Mouse (Mus musculus) bone marrow macrophage, adult 2 months (primary cell): ENCODE data around the gene Glycam1. TPM values are rescaled to one million over a fixed set of nuclear protein-coding genes. Genes with fewer than 3 reads are reported as not detected.
"Not testable (repeated sequence)": the region's sequence is repeated elsewhere in the genome, so short reads cannot be mapped to it uniquely, and the experiment has no call there.

Experiments used
- H3K27ac ChIP-seq: 2 replicates; pipeline ENCODE4 v1.5.1; 2012; ENCODE audit warnings: low read depth, low read length; ENCODE audit not compliant: insufficient read depth
- H3K4me1 ChIP-seq: 2 replicates; pipeline ENCODE4 v1.6.1; 2012; ENCODE audit warnings: low read length; ENCODE audit not compliant: control insufficient read depth, insufficient read depth
- H3K4me3 ChIP-seq: 2 replicates; pipeline ENCODE4 v1.5.1; 2012; ENCODE audit warnings: mild to moderate bottlenecking, low read length, moderate library complexity; ENCODE audit not compliant: insufficient read depth
- CTCF ChIP-seq: IDR thresholded peaks from 2 replicates; pipeline ENCODE4 v1.5.1; 2012; ENCODE audit warnings: low read depth, mild to moderate bottlenecking, low read length, moderate library complexity
- POLR2A ChIP-seq: IDR thresholded peaks from 2 replicates; pipeline ENCODE4 v1.6.1; 2012; ENCODE audit warnings: mild to moderate bottlenecking, low read depth, low read length, borderline replicate concordance
- polyA plus RNA-seq: library from polyadenylated mRNA; stranded (reverse); fragments of >200 nt; gene quantifications from 2 replicates; pipeline ENCODE4 v1.2.4, GENCODE M21; 2012; ENCODE audit not compliant: missing spikeins, insufficient read depth, insufficient read length

The Glycam1 gene
- polyA plus RNA-seq: not detected in 2 replicates

DNA sequence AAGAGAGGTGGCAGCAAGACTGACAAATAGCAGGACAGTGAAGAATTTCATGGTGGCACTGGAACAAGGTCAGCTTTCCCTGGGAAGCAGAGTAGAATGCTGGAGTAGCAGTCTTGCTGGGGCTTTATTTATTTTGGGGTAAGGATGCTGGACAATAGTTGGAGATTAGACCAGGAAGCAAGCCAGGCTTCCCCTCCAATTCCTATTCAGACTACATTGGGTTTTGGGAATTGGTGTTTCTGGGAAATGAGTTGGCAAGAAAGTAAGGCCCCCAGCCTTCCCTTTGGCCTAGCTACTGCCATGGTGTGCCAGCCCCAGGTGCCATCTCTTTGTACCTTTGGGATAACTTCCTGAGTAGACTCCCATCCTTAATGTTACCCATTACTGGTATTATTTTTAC lies at the start of gene Glycam1:
Gene Glycam1, minus strand, starts transcription at position 101 of the 400 bp plus-strand sequence.
- Histone ChIP-seq H3K4me3 (no peak within 1 kb of the TSS), H3K4me1 (no peaks in the 10 kb centered on the region), H3K27ac (no peak within 1 kb of the TSS)
- TF ChIP-seq CTCF (no peak), POLR2A (no peak)

DNA sequence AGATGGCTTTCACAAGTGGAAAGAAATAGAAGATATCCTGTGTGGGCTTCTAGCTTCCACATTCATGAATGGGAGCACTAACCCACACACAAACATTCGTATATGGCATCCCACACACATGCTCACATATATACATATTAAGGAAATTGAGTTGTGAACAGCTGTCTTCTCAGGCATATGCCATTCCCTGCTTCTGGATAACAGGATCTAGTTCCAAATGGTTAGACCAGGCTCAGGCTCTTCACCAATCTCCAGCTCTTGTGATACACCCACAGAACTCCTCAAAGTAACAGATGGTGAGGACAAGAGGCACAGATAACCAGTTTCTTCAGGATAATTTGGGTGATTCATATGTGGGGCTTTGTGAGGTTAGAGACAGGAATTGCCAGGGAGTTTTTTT lies 39.6 kb upstream of the Glycam1 start:
- no peak for TF ChIP-seq POLR2A
- no peak for TF ChIP-seq CTCF
- Histone ChIP-seq H3K4me3 (no peak overlapping the region), H3K27ac (no peak overlapping the region), H3K4me1 (no peaks in the 10 kb centered on the region)

DNA sequence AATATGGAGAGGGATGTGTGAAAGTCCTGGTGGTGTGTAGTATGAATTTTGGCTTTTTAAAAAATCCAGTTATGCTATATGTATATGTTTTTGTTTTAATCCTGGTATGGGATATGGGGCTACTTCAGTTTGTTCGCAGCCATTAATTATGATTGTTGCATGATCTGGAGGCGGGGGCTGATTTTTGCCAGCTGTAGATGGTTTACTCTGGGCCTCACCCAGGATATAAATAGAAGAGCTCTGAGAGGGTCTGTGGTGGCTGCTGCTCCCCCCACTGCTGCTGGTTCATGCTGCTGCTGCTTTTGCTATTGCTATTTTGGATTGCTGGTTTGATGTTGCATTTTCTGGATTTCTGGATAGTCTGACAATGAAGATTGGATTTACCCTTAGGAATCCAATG lies 25.9 kb upstream of the Glycam1 start:
- no peak overlapping the region for H3K27ac ChIP-seq
- TF ChIP-seq CTCF (no peak), POLR2A (no peak)
- H3K4me3 ChIP-seq: no peak overlapping the region
- H3K4me1 ChIP-seq: 0 out of 2 replicates have a peak, but pooled peaks cover 2% of the 10 kb centered on the region

DNA sequence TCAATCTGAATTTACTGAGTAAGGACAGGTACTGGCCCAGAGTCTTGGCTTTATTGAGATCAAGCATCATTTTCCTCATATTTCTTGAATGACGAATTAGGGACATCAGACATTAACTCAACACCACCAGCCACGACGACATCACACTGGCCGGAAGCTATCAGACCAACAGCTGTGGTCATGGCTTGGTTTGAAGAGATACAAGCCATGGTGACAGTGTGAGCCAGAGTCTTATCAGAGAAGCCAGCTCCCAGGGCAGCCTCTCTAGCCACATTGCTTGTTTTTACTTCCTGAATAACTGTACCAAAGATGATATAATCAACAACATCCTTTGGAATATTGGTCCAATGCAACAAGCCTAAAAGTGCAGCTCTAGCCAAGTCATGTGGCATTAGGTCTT lies 22.9 kb upstream of the Glycam1 start:
- H3K27ac ChIP-seq, H3K4me3 ChIP-seq, H3K4me1 ChIP-seq: not testable (repeated sequence)

DNA sequence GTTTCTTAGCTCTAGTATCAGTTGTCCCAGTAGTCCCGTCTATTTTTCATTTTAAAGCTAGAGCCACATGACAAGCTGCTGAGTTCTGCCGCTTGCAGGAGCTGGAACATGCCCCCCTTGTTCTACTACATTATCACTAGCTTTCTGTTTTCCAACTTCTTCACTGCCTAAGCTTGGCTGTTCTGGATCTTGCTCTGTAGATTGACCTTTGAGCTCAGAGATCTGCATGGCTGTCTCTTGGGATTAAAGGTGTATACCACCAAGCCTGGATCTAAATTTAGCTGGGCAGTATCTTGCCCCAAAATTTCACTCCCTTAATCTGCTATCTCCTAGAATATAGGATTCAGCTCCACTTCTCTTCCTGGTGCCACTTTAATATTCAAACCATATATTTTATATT lies 21.0 kb upstream of the Glycam1 start:
- H3K4me1 ChIP-seq: no peaks in the 10 kb centered on the region
- no peak for TF ChIP-seq POLR2A

DNA sequence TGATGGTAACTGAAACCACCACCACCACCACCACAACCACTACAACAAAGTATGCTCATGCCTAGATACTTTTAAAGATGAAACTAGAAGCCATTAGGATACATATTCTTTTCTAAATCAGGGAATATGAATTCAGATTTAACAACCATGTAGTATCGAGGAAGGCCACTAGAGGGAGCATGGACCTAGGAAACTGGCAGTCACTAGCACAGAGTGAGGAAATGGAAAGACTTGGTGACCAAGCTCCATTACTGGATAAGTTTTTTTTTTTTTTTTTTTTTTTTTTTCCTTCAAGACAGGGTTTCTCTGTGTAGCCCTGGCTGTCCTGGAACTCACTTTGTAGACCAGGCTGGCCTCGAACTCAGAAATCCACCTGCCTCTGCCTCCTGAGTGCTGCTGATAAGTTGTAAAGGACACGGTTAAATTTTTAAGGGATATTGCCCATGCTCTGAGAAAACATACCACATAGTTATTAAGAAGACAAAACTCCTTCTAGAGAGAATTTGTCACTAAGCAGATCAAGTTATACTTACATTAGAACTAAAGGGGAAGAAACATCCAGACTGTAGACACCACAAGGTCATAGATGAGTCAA lies 12.7 kb downstream of the Glycam1 start:
- TF ChIP-seq CTCF: no peak
- Histone ChIP-seq H3K27ac (no peak overlapping the region), H3K4me3 (no peak overlapping the region), H3K4me1 (peaks cover 28% of the 10 kb centered on the region)

More for the DNA sequence above, 21.0 kb upstream of the Glycam1 start:
- Histone ChIP-seq H3K27ac (no peak overlapping the region), H3K4me3 (no peak overlapping the region)

DNA sequence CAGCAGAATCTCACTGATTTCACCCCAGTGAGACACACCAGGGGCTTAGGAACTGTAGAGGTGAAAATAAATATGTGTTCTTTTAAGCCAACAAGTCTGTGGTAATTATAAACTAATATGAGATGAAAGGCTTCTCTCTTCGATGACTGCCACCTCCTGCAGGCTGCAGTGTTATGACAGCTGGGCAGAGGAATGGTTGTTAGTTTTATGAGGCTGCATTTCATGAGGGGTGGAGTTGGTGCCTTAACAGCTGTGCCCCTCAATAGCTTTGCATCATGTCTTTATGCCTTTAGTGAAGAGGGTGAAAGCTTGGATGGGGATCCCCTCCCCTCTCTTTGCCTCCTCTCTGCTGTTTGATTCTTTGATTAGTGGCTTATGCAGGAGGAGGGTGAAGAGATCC lies 13.8 kb downstream of the Glycam1 start:
- no peak for TF ChIP-seq POLR2A
- no peak for TF ChIP-seq CTCF
- peaks cover 28% of the 10 kb centered on the region for H3K4me1 ChIP-seq
- no peak overlapping the region for H3K4me3 ChIP-seq
- no peak overlapping the region for H3K27ac ChIP-seq

DNA sequence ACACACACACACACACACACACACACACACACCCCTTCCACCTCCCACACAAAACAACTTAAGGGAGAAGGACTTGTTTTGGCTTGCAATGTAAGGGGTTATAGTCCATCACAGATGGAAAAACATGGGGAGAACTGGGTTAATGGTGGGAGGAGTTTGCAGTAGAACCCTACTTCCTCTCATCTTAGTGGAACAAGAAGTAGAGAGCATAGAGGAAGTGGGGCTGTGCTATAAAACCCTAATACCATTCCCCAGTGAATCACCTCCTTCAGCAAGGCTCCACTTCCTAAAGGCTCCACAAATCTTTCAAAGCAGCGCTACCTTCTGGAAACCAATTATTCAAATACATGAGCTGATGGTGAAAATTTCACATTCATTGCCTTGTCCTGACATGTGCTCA lies 15.4 kb downstream of the Glycam1 start:
- TF ChIP-seq POLR2A (no peak), CTCF (no peak)
- H3K4me3 ChIP-seq: peak overlapping the region; percentile 16; the same call in 1 of the 2 replicates
- peaks cover 30% of the 10 kb centered on the region for H3K4me1 ChIP-seq
- peak overlapping the region; percentile 92 for H3K27ac ChIP-seq

DNA sequence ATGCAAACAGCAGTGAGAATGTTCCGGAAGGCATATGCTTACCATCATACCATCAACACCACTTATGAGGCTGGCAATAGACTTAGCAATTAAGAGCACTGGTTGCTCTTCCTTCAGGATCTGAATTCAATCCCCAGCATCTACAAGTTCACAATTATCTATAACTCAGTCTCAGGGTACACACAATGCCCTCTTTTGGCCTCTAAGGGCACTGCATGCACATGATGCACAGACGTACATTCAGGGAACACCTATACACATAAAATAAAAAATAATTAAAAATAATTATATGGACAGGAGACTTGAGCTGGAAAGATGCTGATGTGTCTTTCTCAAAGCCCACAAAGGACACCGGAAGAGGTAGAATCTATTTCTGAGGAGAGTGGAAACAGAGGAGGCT lies 16.9 kb downstream of the Glycam1 start:
- H3K27ac ChIP-seq: no peak overlapping the region
- TF ChIP-seq CTCF (no peak), POLR2A (no peak)
- H3K4me3 ChIP-seq: no peak overlapping the region
- peaks cover 30% of the 10 kb centered on the region for H3K4me1 ChIP-seq

DNA sequence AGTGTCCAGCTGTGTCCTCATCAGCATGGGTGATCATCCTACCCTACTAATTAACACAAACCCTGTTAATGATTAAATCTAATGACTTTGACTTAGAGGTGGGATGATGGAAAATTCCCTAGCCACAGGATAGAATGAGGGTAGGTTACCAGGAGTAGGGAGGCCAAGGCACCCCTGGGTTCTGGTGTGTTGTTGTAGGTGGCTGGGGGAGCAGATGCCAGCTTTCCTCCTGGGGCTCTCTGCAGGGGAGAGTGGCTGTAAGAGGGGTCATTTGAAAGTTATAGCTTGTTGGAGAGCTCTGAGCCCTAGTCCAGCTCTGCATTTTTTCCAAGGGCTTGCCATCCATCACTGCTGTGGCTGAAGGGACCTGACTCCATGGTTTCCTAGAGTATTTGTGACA lies 22.4 kb downstream of the Glycam1 start:
- H3K27ac ChIP-seq: no peak overlapping the region
- no peak overlapping the region for H3K4me3 ChIP-seq
- no peak for TF ChIP-seq CTCF
- TF ChIP-seq POLR2A: no peak
- H3K4me1 ChIP-seq: peaks cover 2% of the 10 kb centered on the region

DNA sequence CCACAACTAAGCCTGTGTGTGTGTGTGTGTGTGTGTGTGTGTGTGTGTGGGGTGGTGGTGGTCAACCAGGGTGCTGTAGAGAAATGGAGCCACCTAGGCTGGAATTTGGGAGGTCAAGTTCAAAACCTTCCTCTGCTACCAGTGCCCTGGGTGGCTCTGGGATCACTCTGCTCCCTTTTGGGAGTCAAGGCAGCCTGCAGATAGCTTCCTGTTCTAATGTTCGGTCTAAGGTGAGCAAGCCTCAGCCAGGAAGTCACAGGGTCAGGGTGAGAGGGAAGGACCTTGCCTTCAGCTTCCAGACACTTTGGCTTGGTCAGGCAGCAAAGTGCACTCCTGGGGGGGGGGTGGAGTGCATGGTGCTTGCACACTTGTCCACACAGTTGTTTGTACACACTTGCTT lies 24.2 kb downstream of the Glycam1 start:
- no peak for TF ChIP-seq POLR2A
- TF ChIP-seq CTCF: no peak

More for the DNA sequence above, 24.2 kb downstream of the Glycam1 start:
- H3K4me1 ChIP-seq: peaks cover under 1% of the 10 kb centered on the region; the same call in 1 of the 2 replicates
- no peak overlapping the region for H3K27ac ChIP-seq
- no peak overlapping the region for H3K4me3 ChIP-seq
